Mouse (Mus musculus) neural tube, embryonic 12.5 days (tissue): ENCODE results near the gene Poc5. TPM values are rescaled to one million over a fixed set of nuclear protein-coding genes. Genes with fewer than 3 reads are reported as not detected.

Experiments
- ATAC-seq: fragments of 200-750 bp; cut with Nextera tagmentation; 2 replicates; pipeline ENCODE4 v1.8.0; 2017; ENCODE audit warnings: low read depth, mild to moderate bottlenecking, moderate TSS enrichment, moderate library complexity; ENCODE audit not compliant: low FRiP score
- H3K27ac ChIP-seq: fragments of 300-500 bp; sonication (generic); 2 replicates; pipeline ENCODE4 v1.5.1; 2016
- H3K27me3 ChIP-seq: fragments of 300-500 bp; sonication (generic); replicated peaks from 2 replicates; pipeline ENCODE4 v1.6.1; 2016; ENCODE audit warnings: mild to moderate bottlenecking
- H3K36me3 ChIP-seq: fragments of 300-500 bp; sonication (generic); 2 replicates; pipeline ENCODE4 v1.6.1; 2016; ENCODE audit warnings: mild to moderate bottlenecking
- H3K4me1 ChIP-seq: fragments of 300-500 bp; sonication (generic); 2 replicates; pipeline ENCODE4 v1.6.1; 2016
- H3K4me2 ChIP-seq: fragments of 300-500 bp; sonication (generic); replicated peaks from 2 replicates; pipeline ENCODE4 v1.6.1; 2016; ENCODE audit warnings: mild to moderate bottlenecking
- H3K4me3 ChIP-seq: fragments of 300-500 bp; sonication (generic); 2 replicates; pipeline ENCODE4 v1.5.1; 2016
- H3K9ac ChIP-seq: fragments of 300-500 bp; sonication (generic); 2 replicates; pipeline ENCODE4 v1.6.1; 2016; ENCODE audit warnings: mild to moderate bottlenecking
- H3K9me3 ChIP-seq: fragments of 300-500 bp; sonication (generic); 2 replicates; pipeline ENCODE4 v1.6.1; 2016; ENCODE audit warnings: mild to moderate bottlenecking
- WGBS: fragments of 180-500 bp; shearing (Covaris S2); methylation state at CpG from one replicate; pipeline ENCODE4 v1.1.7; 2016; 5-methylcytosine and 5-hydroxymethylcytosine counted together
- polyA plus RNA-seq: library from polyadenylated mRNA; unstranded; fragments of >200 nt; fragmentation: Nextera tagmentation; extraction: Ambion mirVana; gene quantifications from 2 replicates; pipeline ENCODE4 v1.2.1, GENCODE M21; 2016

Gene Poc5
- polyA plus RNA-seq, 1 experiment from 2014 or later: 30.6 TPM

- no peak overlapping the region for H3K4me2 ChIP-seq
- H3K36me3 ChIP-seq: no peaks in the 10 kb centered on the region
- H3K4me1 ChIP-seq: no peaks in the 10 kb centered on the region
- H3K4me3 ChIP-seq: no peak overlapping the region
- no peak overlapping the region for H3K27ac ChIP-seq
- H3K9ac ChIP-seq: no peak overlapping the region
- no peak for ATAC-seq
- WGBS: 85% methylated on average over 11 of the region's 11 CpGs
- H3K9me3 ChIP-seq: no peaks in the 10 kb centered on the region
- H3K27me3 ChIP-seq: no peaks in the 10 kb centered on the region
Measured at GRCm38 (mm10) chr13:96433648-96434190, 45.6 kb downstream of the Poc5 start.

GRCm38 (mm10) chr13:96434899-96435331 is 46.8 kb downstream of the Poc5 start:
- no peak overlapping the region for H3K27ac ChIP-seq
- no peaks in the 10 kb centered on the region for H3K27me3 ChIP-seq
- no peak overlapping the region for H3K9ac ChIP-seq
- H3K9me3 ChIP-seq: no peaks in the 10 kb centered on the region
- no peaks in the 10 kb centered on the region for H3K36me3 ChIP-seq
- no peak overlapping the region for H3K4me2 ChIP-seq
- no peaks in the 10 kb centered on the region for H3K4me1 ChIP-seq
- no peak for ATAC-seq
- WGBS: 59% methylated on average over 5 of the region's 5 CpGs
- H3K4me3 ChIP-seq: no peak overlapping the region

- no peaks in the 10 kb centered on the region for H3K9me3 ChIP-seq
- H3K27ac ChIP-seq: no peak overlapping the region
- no peaks in the 10 kb centered on the region for H3K4me1 ChIP-seq
- ATAC-seq: no peak
- no peak overlapping the region for H3K9ac ChIP-seq
- H3K27me3 ChIP-seq: no peaks in the 10 kb centered on the region
- WGBS: 50% methylated on average over 13 of the region's 13 CpGs
- no peak overlapping the region for H3K4me3 ChIP-seq
- no peaks in the 10 kb centered on the region for H3K36me3 ChIP-seq
- no peak overlapping the region for H3K4me2 ChIP-seq
Measured at GRCm38 (mm10) chr13:96435793-96436192, 47.7 kb downstream of the Poc5 start.

GRCm38 (mm10) chr13:96436921-96437320 is 48.8 kb downstream of the Poc5 start:
- ATAC-seq: no peak
- WGBS: 86% methylated on average over 1 of the region's 1 CpGs

GRCm38 (mm10) chr13:96440436-96440835 is 52.3 kb downstream of the Poc5 start:
- no peaks in the 10 kb centered on the region for H3K9me3 ChIP-seq
- H3K4me2 ChIP-seq: no peak overlapping the region
- H3K27me3 ChIP-seq: no peaks in the 10 kb centered on the region
- H3K4me1 ChIP-seq: no peaks in the 10 kb centered on the region
- no peaks in the 10 kb centered on the region for H3K36me3 ChIP-seq
- 92% methylated on average over 4 of the region's 4 CpGs for WGBS
- no peak for ATAC-seq
- H3K4me3 ChIP-seq: no peak overlapping the region
- H3K27ac ChIP-seq: no peak overlapping the region
- H3K9ac ChIP-seq: no peak overlapping the region

More at GRCm38 (mm10) chr13:96436921-96437320, 48.8 kb downstream of the Poc5 start:
- Histone ChIP-seq H3K9ac (no peak overlapping the region), H3K36me3 (no peaks in the 10 kb centered on the region), H3K27ac (no peak overlapping the region), H3K4me3 (no peak overlapping the region), H3K4me1 (no peaks in the 10 kb centered on the region), H3K9me3 (no peaks in the 10 kb centered on the region), H3K4me2 (no peak overlapping the region), H3K27me3 (no peaks in the 10 kb centered on the region)

GRCm38 (mm10) chr13:96450205-96450856 is 62.2 kb downstream of the Poc5 start:
- Histone ChIP-seq H3K4me3 (no peak overlapping the region), H3K27ac (no peak overlapping the region), H3K9ac (no peak overlapping the region), H3K36me3 (no peaks in the 10 kb centered on the region), H3K4me1 (no peaks in the 10 kb centered on the region), H3K27me3 (no peaks in the 10 kb centered on the region), H3K9me3 (no peaks in the 10 kb centered on the region), H3K4me2 (no peak overlapping the region)
- ATAC-seq: no peak
- WGBS: 86% methylated on average over 11 of the region's 11 CpGs

GRCm38 (mm10) chr13:96450869-96451268 is 62.8 kb downstream of the Poc5 start:
- 91% methylated on average over 7 of the region's 7 CpGs for WGBS
- H3K27ac ChIP-seq: no peak overlapping the region
- no peaks in the 10 kb centered on the region for H3K4me1 ChIP-seq
- H3K9me3 ChIP-seq: no peaks in the 10 kb centered on the region
- no peaks in the 10 kb centered on the region for H3K27me3 ChIP-seq
- H3K4me3 ChIP-seq: no peak overlapping the region
- no peak overlapping the region for H3K4me2 ChIP-seq
- H3K36me3 ChIP-seq: no peaks in the 10 kb centered on the region
- ATAC-seq: no peak
- H3K9ac ChIP-seq: no peak overlapping the region

- no peak for ATAC-seq
- 89% methylated on average over 11 of the region's 11 CpGs for WGBS
Measured at GRCm38 (mm10) chr13:96451386-96452140, 63.5 kb downstream of the Poc5 start.

GRCm38 (mm10) chr13:96452621-96453020 is 64.5 kb downstream of the Poc5 start:
- Histone ChIP-seq H3K9ac (no peak overlapping the region), H3K9me3 (no peaks in the 10 kb centered on the region), H3K27me3 (no peaks in the 10 kb centered on the region), H3K4me2 (no peak overlapping the region), H3K4me3 (no peak overlapping the region), H3K27ac (no peak overlapping the region), H3K36me3 (no peaks in the 10 kb centered on the region), H3K4me1 (no peaks in the 10 kb centered on the region)
- no peak for ATAC-seq
- 94% methylated on average over 3 of the region's 3 CpGs for WGBS

More at GRCm38 (mm10) chr13:96451386-96452140, 63.5 kb downstream of the Poc5 start:
- Histone ChIP-seq H3K4me3 (no peak overlapping the region), H3K9me3 (no peaks in the 10 kb centered on the region), H3K4me1 (no peaks in the 10 kb centered on the region), H3K27me3 (no peaks in the 10 kb centered on the region), H3K9ac (no peak overlapping the region), H3K36me3 (no peaks in the 10 kb centered on the region), H3K27ac (no peak overlapping the region), H3K4me2 (no peak overlapping the region)

GRCm38 (mm10) chr13:96454288-96454687 is 66.2 kb downstream of the Poc5 start:
- H3K36me3 ChIP-seq: no peaks in the 10 kb centered on the region
- ATAC-seq: no peak
- H3K9ac ChIP-seq: no peak overlapping the region
- WGBS: 83% methylated on average over 3 of the region's 3 CpGs
- no peak overlapping the region for H3K27ac ChIP-seq
- no peaks in the 10 kb centered on the region for H3K4me1 ChIP-seq
- H3K4me3 ChIP-seq: no peak overlapping the region
- H3K27me3 ChIP-seq: no peaks in the 10 kb centered on the region
- no peak overlapping the region for H3K4me2 ChIP-seq
- H3K9me3 ChIP-seq: no peaks in the 10 kb centered on the region

- Histone ChIP-seq H3K27me3 (no peaks in the 10 kb centered on the region), H3K36me3 (no peaks in the 10 kb centered on the region), H3K27ac (no peak overlapping the region), H3K9ac (no peak overlapping the region), H3K4me1 (no peaks in the 10 kb centered on the region), H3K4me2 (no peak overlapping the region), H3K4me3 (no peak overlapping the region), H3K9me3 (no peaks in the 10 kb centered on the region)
- WGBS: 93% methylated on average over 5 of the region's 5 CpGs
- ATAC-seq: no peak
Measured at GRCm38 (mm10) chr13:96457566-96457965, 69.5 kb downstream of the Poc5 start.

GRCm38 (mm10) chr13:96458018-96458417 is 69.9 kb downstream of the Poc5 start:
- WGBS: 90% methylated on average over 5 of the region's 5 CpGs
- H3K4me2 ChIP-seq: no peak overlapping the region
- H3K9ac ChIP-seq: no peak overlapping the region
- ATAC-seq: no peak
- no peaks in the 10 kb centered on the region for H3K9me3 ChIP-seq
- H3K27ac ChIP-seq: no peak overlapping the region
- H3K4me1 ChIP-seq: no peaks in the 10 kb centered on the region
- no peaks in the 10 kb centered on the region for H3K36me3 ChIP-seq
- H3K4me3 ChIP-seq: no peak overlapping the region
- no peaks in the 10 kb centered on the region for H3K27me3 ChIP-seq
